Mouse (Mus musculus) left cerebral cortex, adult 18-20 months (tissue): ENCODE measurements around the gene Rin3. TPM values are rescaled to one million over a fixed set of nuclear protein-coding genes. Genes with fewer than 3 reads are reported as not detected.
A peak's percentile ranks its signal among the peaks of the same experiment; 100 is the strongest.

Source experiments
- DNase-seq, 2 experiments: peaks; one replicate each; pipeline ENCODE4 v3.0.0; 2021 to 2022; ENCODE audit warnings: low spot score in 2 of 2, mixed read lengths in 1 of 2
- long read RNA-seq, 2 experiments: library from polyadenylated mRNA; stranded (forward); transcript quantifications; one replicate each; pipeline ENCODE4 v2.0.0; 2021
- total RNA-seq, 2 experiments: library from RNA; stranded (reverse); gene quantifications; 2 replicates each; pipeline ENCODE4 v1.2.3; 2021

Rin3 gene
- total RNA-seq = 1 to 10 TPM; 3.5 to 4.2 TPM
- long read RNA-seq, experiment 1, partial matches to known transcripts = 1 of 2 reads
- long read RNA-seq, experiment 1, other reads (novel, unspliced or antisense) = 0 of 2 reads
- long read RNA-seq, experiment 2, partial matches to known transcripts = 2 of 3 reads
- long read RNA-seq, experiment 2, other reads (novel, unspliced or antisense) = 0 of 3 reads

- no peak for DNase-seq
These were observed at the start of gene Rin3 for GRCm38 (mm10) chr12:102282763-102283482. Gene Rin3, plus strand, starts transcription at chr12:102283048.

DNA sequence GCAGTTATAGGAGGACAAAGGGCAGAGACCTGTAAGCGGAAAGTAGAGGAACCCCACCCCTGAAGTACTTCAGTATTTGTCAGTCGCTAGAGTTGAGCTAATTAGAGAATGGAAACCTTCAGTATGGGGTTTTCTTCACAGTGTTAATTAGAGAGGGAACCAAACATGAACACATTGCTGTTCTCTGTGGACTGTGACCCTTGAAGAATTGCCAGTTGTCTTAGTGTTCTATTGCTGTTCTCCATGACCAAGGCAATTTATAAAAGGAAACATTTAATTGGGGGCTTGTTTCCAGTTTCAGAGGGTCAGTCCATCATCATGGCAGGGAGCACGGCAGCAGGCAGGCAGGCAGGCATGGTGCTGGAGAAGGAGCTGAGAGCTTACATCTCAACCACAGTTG lies 47.3 kb upstream of the Rin3 start:
- no peak for DNase-seq

- no peak for DNase-seq
These were observed 46.5 kb upstream of the Rin3 start for GRCm38 (mm10) chr12:102236317-102236716.

- no peak for DNase-seq
These were observed 40.6 kb upstream of the Rin3 start for GRCm38 (mm10) chr12:102242076-102242722.

- DNase-seq = no peak
These were observed 38.9 kb upstream of the Rin3 start for GRCm38 (mm10) chr12:102243915-102244314.

DNA sequence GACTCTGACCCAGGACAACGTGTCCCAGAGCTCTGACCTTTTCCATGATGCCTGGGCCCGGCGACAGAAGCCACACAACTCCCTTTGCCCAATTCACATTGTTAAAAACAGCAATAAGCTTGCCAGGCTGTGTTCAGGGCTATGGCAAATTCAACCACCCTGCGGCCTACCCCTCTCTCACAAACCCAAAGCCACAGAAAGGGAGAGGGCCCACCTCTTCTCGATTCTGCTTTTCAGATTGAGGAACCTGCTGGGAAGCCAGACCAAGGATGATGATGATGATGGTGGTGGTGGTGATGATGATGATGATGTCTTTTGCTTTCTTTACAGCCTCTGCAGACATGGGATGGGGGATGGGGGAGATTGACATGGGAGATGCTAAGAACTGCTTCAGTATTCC lies 36.6 kb upstream of the Rin3 start:
- DNase-seq = no peak

- peak; percentile 29 to 64 for DNase-seq
These were observed 34.7 kb upstream of the Rin3 start for GRCm38 (mm10) chr12:102248104-102248503.

GRCm38 (mm10) chr12:102250316-102250715 lies 32.5 kb upstream of the Rin3 start:
- no peak for DNase-seq

DNA sequence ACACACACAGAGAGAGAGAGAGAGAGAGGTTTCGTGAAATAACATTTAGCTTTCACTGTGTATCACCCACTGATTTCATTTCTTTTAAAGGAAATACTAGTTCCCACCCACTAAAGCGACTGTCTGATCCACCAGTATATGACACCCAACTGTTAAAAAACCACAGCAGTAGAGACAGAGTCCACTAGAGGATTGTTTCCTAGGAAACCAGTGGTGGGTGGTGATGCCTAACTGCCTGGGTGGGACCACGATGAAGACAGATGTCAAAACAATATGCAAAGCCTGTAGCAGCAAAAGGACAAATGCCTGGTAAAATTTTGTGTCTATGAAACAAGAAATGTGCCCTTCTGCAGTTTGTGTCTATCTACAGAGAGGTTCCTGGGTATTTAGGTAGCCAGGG lies 31.8 kb upstream of the Rin3 start:
- peak; percentile 30 to 33 for DNase-seq

- peak in 1 of 2 experiments; percentile 22 for DNase-seq
These were observed 30.9 kb upstream of the Rin3 start for GRCm38 (mm10) chr12:102251985-102252384.

DNA sequence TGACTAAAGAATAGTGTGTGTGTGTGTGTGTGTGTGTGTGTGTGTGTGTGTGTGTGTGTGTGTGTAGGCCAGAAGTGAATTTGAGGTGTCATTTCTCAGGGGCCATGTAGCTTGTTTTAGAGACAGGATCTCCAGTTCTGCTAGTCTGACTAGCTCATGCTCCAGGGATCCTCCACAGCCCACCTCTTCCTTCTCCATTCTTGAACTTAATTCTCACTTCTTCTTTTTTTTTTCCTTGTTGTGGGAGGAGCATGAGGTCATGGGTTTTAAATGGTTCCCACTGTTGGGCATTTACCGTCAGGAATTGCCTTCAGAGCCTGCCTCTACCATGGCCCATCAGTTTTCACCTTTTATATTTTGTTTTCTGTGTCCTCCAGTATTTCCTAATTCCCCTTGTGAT lies 30.3 kb upstream of the Rin3 start:
- no peak for DNase-seq

GRCm38 (mm10) chr12:102255012-102255411 lies 27.8 kb upstream of the Rin3 start:
- no peak for DNase-seq

DNA sequence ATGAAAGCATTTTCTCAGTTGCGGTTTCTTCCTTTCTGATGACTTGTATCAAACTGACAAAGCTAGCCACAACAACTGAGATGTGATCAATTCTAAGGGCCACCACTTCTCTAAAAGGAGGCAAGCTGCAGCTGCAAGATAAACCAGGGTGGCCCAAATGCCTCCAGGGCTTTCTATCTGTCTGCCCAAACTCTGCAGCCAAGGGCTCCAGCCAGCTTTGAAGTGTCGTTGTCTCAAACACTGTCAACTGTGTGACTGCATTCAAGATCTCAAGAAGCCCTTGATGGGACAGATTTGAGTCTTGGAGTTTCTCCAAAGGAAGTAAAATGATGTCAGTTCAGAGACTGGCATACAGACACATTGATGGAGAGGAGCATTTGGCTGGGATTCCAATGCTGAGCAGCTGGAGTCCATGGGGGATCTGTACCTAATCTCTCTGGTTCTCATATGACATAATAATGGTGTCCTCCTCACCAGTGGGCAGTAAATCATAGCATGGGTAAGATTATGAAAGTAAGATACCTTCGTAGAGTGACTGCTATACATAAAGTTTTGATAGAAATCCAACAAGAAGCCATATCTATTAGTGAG lies 24.2 kb upstream of the Rin3 start:
- no peak for DNase-seq

GRCm38 (mm10) chr12:102261933-102262396 lies 20.9 kb upstream of the Rin3 start:
- DNase-seq = no peak

DNA sequence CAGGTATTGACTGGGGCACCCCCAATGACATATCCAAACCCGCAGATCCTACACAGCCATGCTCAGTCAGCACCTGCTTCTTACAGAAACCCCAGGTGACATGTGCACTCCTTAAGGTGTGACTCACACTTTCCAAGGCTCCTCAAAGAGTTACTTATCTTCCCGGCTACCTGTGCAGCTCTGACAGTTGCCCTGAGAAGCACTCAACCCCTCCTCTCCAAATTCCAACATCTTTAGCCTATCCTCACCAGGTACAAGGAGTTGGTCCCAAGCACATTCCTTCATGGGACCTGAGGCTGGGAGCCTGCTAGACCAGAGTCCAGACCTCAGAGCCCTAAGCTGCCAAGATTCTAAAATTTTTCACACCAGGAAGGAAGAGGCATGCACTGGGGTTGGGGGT lies 20.0 kb upstream of the Rin3 start:
- DNase-seq = no peak

DNA sequence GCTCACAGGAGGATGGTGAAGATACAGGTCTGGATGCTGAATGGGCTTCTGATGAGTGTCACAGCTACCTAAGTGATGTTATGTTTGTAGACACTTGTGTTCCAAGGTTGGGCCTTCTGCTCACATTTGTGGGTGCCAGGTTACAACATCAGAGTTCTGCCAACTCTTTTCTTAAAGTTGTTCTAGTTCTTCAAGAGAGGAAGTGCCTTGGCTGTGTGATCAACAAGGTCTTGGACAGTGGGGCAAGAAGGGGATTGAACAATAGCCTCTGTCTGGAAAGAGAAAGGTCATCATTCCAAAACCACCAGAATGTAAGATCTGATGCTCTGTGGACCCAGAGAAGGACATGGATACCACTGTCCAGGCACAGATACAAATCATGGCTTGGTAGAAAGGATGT lies 19.6 kb upstream of the Rin3 start:
- DNase-seq = no peak

GRCm38 (mm10) chr12:102266433-102266832 lies 16.4 kb upstream of the Rin3 start:
- no peak for DNase-seq

GRCm38 (mm10) chr12:102269144-102269543 lies 13.7 kb upstream of the Rin3 start:
- DNase-seq = no peak

- DNase-seq = no peak
These were observed 12.0 kb upstream of the Rin3 start for GRCm38 (mm10) chr12:102270776-102271405.

- DNase-seq = no peak
These were observed 11.4 kb upstream of the Rin3 start for GRCm38 (mm10) chr12:102271447-102271846.

DNA sequence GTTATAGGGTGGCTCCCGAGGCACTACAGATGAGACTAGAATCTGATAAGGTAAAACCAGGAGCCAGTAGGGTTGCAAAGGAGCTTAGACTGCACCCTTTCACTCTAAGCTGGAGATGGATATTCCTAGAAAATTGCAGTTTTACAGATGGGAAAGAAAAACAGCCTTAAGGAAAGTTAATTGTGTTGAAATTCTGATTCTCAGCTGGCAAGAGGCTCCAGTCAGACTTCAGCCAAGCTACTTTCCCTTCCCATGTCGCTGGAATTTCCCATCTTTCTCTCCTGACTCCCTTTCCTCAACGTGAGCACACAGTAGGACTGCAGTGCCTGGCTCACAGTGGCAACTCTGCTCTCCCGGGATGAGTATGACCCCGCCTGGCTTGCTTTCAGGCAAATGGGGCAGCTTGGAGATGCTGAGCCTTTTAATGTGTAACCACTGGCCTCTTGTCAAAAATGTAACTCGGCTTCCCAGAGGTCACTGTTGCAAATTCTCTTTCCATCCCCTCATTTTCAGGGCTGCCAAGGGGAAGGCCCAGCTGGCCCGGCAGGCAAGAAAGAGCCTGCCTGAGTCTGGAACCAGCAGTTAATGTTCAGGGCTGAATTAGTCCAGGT lies 6.9 kb upstream of the Rin3 start:
- no peak for DNase-seq
